Comparison of ENCODE assay signal across 30 mouse cellular contexts in the genomic region with DNA sequence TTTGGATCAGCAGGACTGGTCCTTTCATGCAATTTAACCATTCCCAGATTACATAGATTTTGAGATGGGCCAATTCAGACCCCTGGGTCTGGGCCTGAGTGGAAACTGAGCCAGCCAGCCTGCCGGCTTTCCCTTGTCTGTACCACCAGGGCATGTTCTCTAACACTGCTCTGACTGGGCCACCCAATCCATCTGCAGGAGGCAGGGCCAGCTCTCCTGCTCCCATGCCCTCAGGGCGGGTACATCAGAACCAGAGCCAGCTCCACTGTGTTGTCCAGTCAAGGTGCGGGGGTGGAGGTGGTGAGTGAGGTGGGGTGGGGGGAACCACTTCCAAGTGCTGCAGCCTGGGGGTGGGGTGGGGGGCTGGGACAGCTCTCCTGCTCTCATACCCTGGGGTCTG. TPM values are rescaled to one million over a fixed set of nuclear protein-coding genes. Genes with fewer than 3 reads are reported as not detected.
DNase-seq lines count a peak whose midpoint lies in the region; ATAC-seq and TF ChIP-seq lines count a peak whose summit lies in the region.
"Had no signal": no experiment of that assay in that cellular context is flagged by ENCODE, and none has a peak within 500 bp of the region (broad histone marks: within the 10 kb centered on the region; RNA-seq: fewer than 3 reads in every experiment).

No protein-coding gene starts in this region.

- H3K27ac ChIP-seq in kidney, embryonic 15.5 days = no peak overlapping the region
- no peak overlapping the region for H3K27ac ChIP-seq in ES-Bruce4 (ENCODE audit: insufficient read depth, low read length)
- H3K27ac ChIP-seq in limb, embryonic 10.5 days = no peak overlapping the region
- H3K27ac ChIP-seq: stomach, postnatal 0 days had no signal

- TF ChIP-seq CTCF in ES-Bruce4 (IDR thresholded peaks at IDR 0.05; ENCODE audit: low read depth, low read length) = no peak

- TF ChIP-seq EP300 in ES-Bruce4 (IDR thresholded peaks at IDR 0.05; ENCODE audit: insufficient read depth, low read depth, low read length) = no peak

- ATAC-seq in kidney, embryonic 15.5 days (replicated peaks; ENCODE audit: low FRiP score) = 0 out of 2 replicates have a peak, but pooled peaks have one; percentile 20
- ATAC-seq: CD4-positive, CD25-positive, alpha-beta regulatory T cell, adult 4 months; forebrain, embryonic 14.5 days; Patski had no signal

- H3K4me2 ChIP-seq in kidney, embryonic 15.5 days = peak overlapping the region; percentile 61

- H3K9ac ChIP-seq in kidney, embryonic 15.5 days = no peak overlapping the region
- H3K9ac ChIP-seq in ES-Bruce4 (ENCODE audit: low read depth, poor library complexity, severe bottlenecking) = no peak overlapping the region

- peaks cover 12% of the 10 kb centered on the region for H3K4me1 ChIP-seq in kidney, embryonic 15.5 days
- H3K4me1 ChIP-seq in ES-Bruce4 (ENCODE audit: control insufficient read depth, insufficient read depth, low read length) = no peaks in the 10 kb centered on the region
- H3K4me1 ChIP-seq in limb, embryonic 10.5 days = peaks cover 14% of the 10 kb centered on the region

- no peaks in the 10 kb centered on the region for H3K9me3 ChIP-seq in kidney, embryonic 15.5 days (replicated peaks)
- H3K9me3 ChIP-seq in ES-Bruce4 (replicated peaks; ENCODE audit: control insufficient read depth, insufficient read depth, low read length, poor library complexity, severe bottlenecking) = no peaks in the 10 kb centered on the region
- H3K9me3 ChIP-seq in limb, embryonic 10.5 days (replicated peaks) = no peaks in the 10 kb centered on the region
- H3K9me3 ChIP-seq: G1E; heart, embryonic 12.5 days had no signal

- DNase-seq in cerebellum, adult 9-10 months = peak; percentile 57
- no peak for DNase-seq in cerebellum, postnatal 4 days (ENCODE audit: low spot score in 2 of 2)
- no peak for DNase-seq in kidney, postnatal 14 days
- no peak for DNase-seq in limb, embryonic 10.5 days (ENCODE audit: low spot score)
- DNase-seq in spleen, postnatal 10 days (ENCODE audit: low spot score in 2 of 2) = no peak
- DNase-seq: adrenal gland, adult 2 months; cerebellum, adult 9-11 months; gastrocnemius, postnatal 14 days; heart, adult 11 months; heart, postnatal 10 days; kidney, adult 9 months; left cerebral cortex, postnatal 4 days; lung, adult 18-20 months; lung, postnatal 10 days; thymus, adult 2 months had no signal

- 67% methylated on average over 3 of the region's 3 CpGs for WGBS in kidney, embryonic 15.5 days
- WGBS in limb, embryonic 10.5 days = 51% methylated on average over 3 of the region's 3 CpGs

- no peak overlapping the region for H3K4me3 ChIP-seq in kidney, embryonic 15.5 days (replicated peaks)
- peak overlapping the region; percentile 30; the same call in 1 of the 2 replicates for H3K4me3 ChIP-seq in ES-Bruce4 (ENCODE audit: low read depth, low read length)
- H3K4me3 ChIP-seq in limb, embryonic 10.5 days = 0 out of 2 replicates have a peak overlapping the region, but pooled peaks have one; percentile 33
- H3K4me3 ChIP-seq: erythroblast, embryonic 14.5 days had no signal

- no peaks in the 10 kb centered on the region for H3K36me3 ChIP-seq in kidney, embryonic 15.5 days
- no peaks in the 10 kb centered on the region for H3K36me3 ChIP-seq in ES-Bruce4 (ENCODE audit: control insufficient read depth, insufficient read depth, low read length, poor library complexity, severe bottlenecking)
- no peaks in the 10 kb centered on the region for H3K36me3 ChIP-seq in limb, embryonic 10.5 days
- H3K36me3 ChIP-seq: G1E; heart, embryonic 12.5 days had no signal

- H3K27me3 ChIP-seq in kidney, embryonic 15.5 days = peaks cover 37% of the 10 kb centered on the region
- H3K27me3 ChIP-seq in ES-Bruce4 (ENCODE audit: control insufficient read depth, insufficient read depth, low read length, poor library complexity, severe bottlenecking) = no peaks in the 10 kb centered on the region
- H3K27me3 ChIP-seq in limb, embryonic 10.5 days (ENCODE audit: low read depth, poor library complexity, severe bottlenecking) = peaks cover 49% of the 10 kb centered on the region

- no peak for TF ChIP-seq POLR2A in ES-Bruce4 (IDR thresholded peaks at IDR 0.05; ENCODE audit: insufficient read depth, low read length)

RNA-seq across cellular contexts. Expression of gene Sowaha, which starts 6.3 kb away (rescaled TPM):
- polyA plus RNA-seq in kidney, embryonic 15.5 days (2015; fragmentation: Nextera tagmentation; extraction: Ambion mirVana) = 0.23 and 0.32 TPM in 2 replicates
- polyA plus RNA-seq in ES-Bruce4 (2011; ENCODE audit: insufficient read depth, insufficient read length, low read depth, missing spikeins) = not detected in 2 replicates
- polyA plus RNA-seq in limb, embryonic 10.5 days (2016; fragmentation: Nextera tagmentation; extraction: Ambion mirVana) = 0.13 and 0.51 TPM in 2 replicates
- polyA plus RNA-seq: CD4-positive, CD25-positive, alpha-beta regulatory T cell, adult 4 months; liver, adult 2 months; Patski had no signal

RNA-seq across cellular contexts. Expression of gene Gm9945, which starts 6.4 kb away (rescaled TPM):
- polyA plus RNA-seq in kidney, embryonic 15.5 days (2015; fragmentation: Nextera tagmentation; extraction: Ambion mirVana) = not detected in 2 replicates
- polyA plus RNA-seq in ES-Bruce4 (2011; ENCODE audit: insufficient read depth, insufficient read length, low read depth, missing spikeins) = not detected in 2 replicates
- not detected in 2 replicates for polyA plus RNA-seq in limb, embryonic 10.5 days (2016; fragmentation: Nextera tagmentation; extraction: Ambion mirVana)
- polyA plus RNA-seq: adrenal gland, adult 2 months; CD4-positive, CD25-positive, alpha-beta regulatory T cell, adult 4 months; embryonic facial prominence, embryonic 11.5 days; erythroblast, embryonic 14.5 days; heart, embryonic 12.5 days; hindbrain, embryonic 11.5 days; liver, adult 2 months; Patski; small intestine, adult 2 months; stomach, postnatal 0 days; thymus, adult 2 months had no signal

RNA-seq across cellular contexts. Expression of gene Gm9837, which starts 16.1 kb away (rescaled TPM):
- not detected in 2 replicates for polyA plus RNA-seq in kidney, embryonic 15.5 days (2015; fragmentation: Nextera tagmentation; extraction: Ambion mirVana)
- polyA plus RNA-seq in ES-Bruce4 (2011; ENCODE audit: insufficient read depth, insufficient read length, low read depth, missing spikeins) = not detected in 2 replicates
- polyA plus RNA-seq in limb, embryonic 10.5 days (2016; fragmentation: Nextera tagmentation; extraction: Ambion mirVana) = not detected in 2 replicates
- polyA plus RNA-seq: adrenal gland, adult 2 months; CD4-positive, CD25-positive, alpha-beta regulatory T cell, adult 4 months; cortical plate, adult 2 months; embryonic facial prominence, embryonic 11.5 days; erythroblast, embryonic 14.5 days; forebrain, embryonic 14.5 days; G1E; heart, embryonic 12.5 days; hindbrain, embryonic 11.5 days; liver, adult 2 months; midbrain, embryonic 11.5 days; Patski; small intestine, adult 2 months; stomach, postnatal 0 days; thymus, adult 2 months had no signal

RNA-seq across cellular contexts. Expression of gene Shroom1, which starts 29.3 kb away (rescaled TPM):
- polyA plus RNA-seq in kidney, embryonic 15.5 days (2015; fragmentation: Nextera tagmentation; extraction: Ambion mirVana) = 1.7 and 2.3 TPM in 2 replicates
- polyA plus RNA-seq in ES-Bruce4 (2011; ENCODE audit: insufficient read depth, insufficient read length, low read depth, missing spikeins) = 0.39 and 0.52 TPM in 2 replicates
- polyA plus RNA-seq in limb, embryonic 10.5 days (2016; fragmentation: Nextera tagmentation; extraction: Ambion mirVana) = 1.8 and 3.9 TPM in 2 replicates
- polyA plus RNA-seq: CD4-positive, CD25-positive, alpha-beta regulatory T cell, adult 4 months; erythroblast, embryonic 14.5 days; G1E; Patski had no signal

RNA-seq across cellular contexts. Expression of gene Gm10447, which starts 29.4 kb away (rescaled TPM):
- polyA plus RNA-seq in kidney, embryonic 15.5 days (2015; fragmentation: Nextera tagmentation; extraction: Ambion mirVana) = not detected in 2 replicates
- polyA plus RNA-seq in ES-Bruce4 (2011; ENCODE audit: insufficient read depth, insufficient read length, low read depth, missing spikeins) = not detected in 2 replicates
- polyA plus RNA-seq in limb, embryonic 10.5 days (2016; fragmentation: Nextera tagmentation; extraction: Ambion mirVana) = 0.08 and 0.14 TPM in 2 replicates
- polyA plus RNA-seq: adrenal gland, adult 2 months; CD4-positive, CD25-positive, alpha-beta regulatory T cell, adult 4 months; embryonic facial prominence, embryonic 11.5 days; erythroblast, embryonic 14.5 days; forebrain, embryonic 14.5 days; G1E; midbrain, embryonic 11.5 days; Patski; small intestine, adult 2 months had no signal
